Mouse (Mus musculus): ENCODE results near the gene Fgfr3.

- TF ChIP-seq POLR2A (IDR thresholded peaks at IDR 0.05; ENCODE audit: insufficient read length, low read depth) = no peak
- no peak for TF ChIP-seq MYOG (IDR thresholded peaks at IDR 0.05; ENCODE audit: control insufficient read depth in 1 of 3, insufficient read depth in 1 of 3, insufficient read length in 2 of 3, low read depth in 2 of 3)
- TF ChIP-seq TCF12 (IDR thresholded peaks at IDR 0.05; ENCODE audit: insufficient read depth, poor library complexity, severe bottlenecking) = no peak
- TF ChIP-seq USF1 (IDR thresholded peaks at IDR 0.05; ENCODE audit: low read depth) = no peak
- no peak for TF ChIP-seq POLR2AphosphoS2 (IDR thresholded peaks at IDR 0.05; ENCODE audit: insufficient read length, low read depth)
- TF ChIP-seq E2F4 (IDR thresholded peaks at IDR 0.05; ENCODE audit: insufficient read depth) = no peak
- no peak for TF ChIP-seq TCF3 (IDR thresholded peaks at IDR 0.05; ENCODE audit: insufficient read length, low read depth)
- TF ChIP-seq MAX (IDR thresholded peaks at IDR 0.05; ENCODE audit: low read depth) = no peak
- TF ChIP-seq MYOD1 (IDR thresholded peaks at IDR 0.05; ENCODE audit: control insufficient read depth in 1 of 3, insufficient read length in 2 of 3, low read depth in 2 of 3) = no peak
- TF ChIP-seq CEBPB (IDR thresholded peaks at IDR 0.05; ENCODE audit: insufficient read depth, poor library complexity, severe bottlenecking) = no peak
- no peak for TF ChIP-seq SRF (IDR thresholded peaks at IDR 0.05; ENCODE audit: control insufficient read depth, insufficient read length, low read depth)
These were observed 15.2 kb upstream of the Fgfr3 start for GRCm38 (mm10) chr5:33706350-33706629.

Data from myocyte (in vitro differentiated cells).